Mouse (Mus musculus) limb, embryonic 14.5 days (tissue): ENCODE results near the gene Otulinl. TPM values are rescaled to one million over a fixed set of nuclear protein-coding genes. Genes with fewer than 3 reads are reported as not detected.

Experiments
- ATAC-seq: fragments of 200-750 bp; cut with Nextera tagmentation; 2 replicates; pipeline ENCODE4 v1.8.0; 2017; ENCODE audit warnings: low read depth, moderate number of reproducible peaks, moderate TSS enrichment; ENCODE audit not compliant: low FRiP score
- DNase-seq: peaks from one replicate; pipeline ENCODE4 v3.0.0-alpha.2; 2015; ENCODE audit warnings: low spot score
- H3K27ac ChIP-seq: fragments of 300-500 bp; sonication (generic); replicated peaks from 2 replicates; pipeline ENCODE4 v1.5.1; 2014; ENCODE audit warnings: low read depth, mild to moderate bottlenecking, low read length, moderate library complexity, mixed read lengths
- H3K27me3 ChIP-seq: fragments of 300-500 bp; sonication (generic); 2 replicates; pipeline ENCODE4 v1.6.1; 2014; ENCODE audit warnings: low read length, mixed read lengths; ENCODE audit not compliant: control insufficient read depth, insufficient read depth
- H3K36me3 ChIP-seq: fragments of 300-500 bp; sonication (generic); 2 replicates; pipeline ENCODE4 v1.6.1; 2014; ENCODE audit warnings: mild to moderate bottlenecking, low read length, moderate library complexity, mixed read lengths; ENCODE audit not compliant: control insufficient read depth, insufficient read depth
- H3K4me1 ChIP-seq: fragments of 300-500 bp; sonication (generic); 2 replicates; pipeline ENCODE4 v1.6.1; 2014; ENCODE audit warnings: antibody characterized with exemption, low read length, mixed read lengths; ENCODE audit not compliant: control insufficient read depth, insufficient read depth
- H3K4me2 ChIP-seq: fragments of 300-500 bp; sonication (generic); replicated peaks from 2 replicates; pipeline ENCODE4 v1.6.1; 2014; ENCODE audit warnings: low read depth, mild to moderate bottlenecking, low read length, moderate library complexity; ENCODE audit not compliant: severe bottlenecking
- H3K4me3 ChIP-seq: fragments of 300-500 bp; sonication (generic); replicated peaks from 2 replicates; pipeline ENCODE4 v1.5.1; 2014; ENCODE audit warnings: low read length
- H3K9ac ChIP-seq: fragments of 300-500 bp; sonication (generic); 2 replicates; pipeline ENCODE4 v1.6.1; 2014; ENCODE audit warnings: mild to moderate bottlenecking, low read depth, low read length, moderate library complexity; ENCODE audit not compliant: severe bottlenecking
- H3K9me3 ChIP-seq: fragments of 300-500 bp; sonication (generic); 2 replicates; pipeline ENCODE4 v1.6.1; 2016; ENCODE audit warnings: low read length; ENCODE audit not compliant: control insufficient read depth
- POLR2A ChIP-seq: fragments of 200-500 bp; IDR thresholded peaks from 2 replicates; pipeline ENCODE4 v1.8.0; 2012; ENCODE audit warnings: inconsistent platforms, mild to moderate bottlenecking, moderate library complexity, borderline replicate concordance; ENCODE audit not compliant: insufficient read depth, insufficient read length; ENCODE audit errors: extremely low read depth
- WGBS: fragments of 180-500 bp; shearing (Covaris S2); extraction: QIAGEN DNeasy Blood & Tissue Kit; methylation state at CpG from one replicate; pipeline ENCODE4 v1.1.7; 2014; 5-methylcytosine and 5-hydroxymethylcytosine counted together
- polyA plus RNA-seq, 2 experiments: library from polyadenylated mRNA; depleted of rRNA in 1 of 2; stranded (reverse) in 1 of 2; unstranded in 1 of 2; fragments of >200 nt; fragmentation: Nextera tagmentation in 1 of 2; extraction: Ambion mirVana in 1 of 2; gene quantifications; 2 replicates each; pipeline versions ENCODE4 v1.2.1 to v1.2.3; 2012 to 2014

Gene Otulinl
- polyA plus RNA-seq, 2 experiments: 9.6 to 20.6 TPM

GRCm38 (mm10) chr15:27678511-27678910, 2.9 kb downstream of the Otulinl start:
- no peak for TF ChIP-seq POLR2A
- H3K4me2 ChIP-seq: no peak overlapping the region
- no peak for DNase-seq
- H3K9me3 ChIP-seq: no peaks in the 10 kb centered on the region
- no peak overlapping the region for H3K4me3 ChIP-seq
- ATAC-seq: no peak
- H3K27ac ChIP-seq: no peak overlapping the region
- no peaks in the 10 kb centered on the region for H3K27me3 ChIP-seq
- WGBS: 78% methylated on average over 9 of the region's 9 CpGs
- H3K9ac ChIP-seq: no peak overlapping the region
- H3K4me1 ChIP-seq: peaks cover 10% of the 10 kb centered on the region
- no peaks in the 10 kb centered on the region for H3K36me3 ChIP-seq

GRCm38 (mm10) chr15:27677801-27678200, 3.6 kb downstream of the Otulinl start:
- Histone ChIP-seq H3K9ac (no peak overlapping the region), H3K36me3 (no peaks in the 10 kb centered on the region), H3K4me2 (no peak overlapping the region), H3K4me1 (peaks cover 10% of the 10 kb centered on the region), H3K4me3 (no peak overlapping the region), H3K9me3 (no peaks in the 10 kb centered on the region), H3K27ac (no peak overlapping the region), H3K27me3 (no peaks in the 10 kb centered on the region)
- 91% methylated on average over 6 of the region's 6 CpGs for WGBS
- DNase-seq (no peak), ATAC-seq (no peak)
- TF ChIP-seq POLR2A: no peak

GRCm38 (mm10) chr15:27676211-27676610, 5.2 kb downstream of the Otulinl start:
- H3K36me3 ChIP-seq: no peaks in the 10 kb centered on the region
- H3K27me3 ChIP-seq: no peaks in the 10 kb centered on the region
- no peak overlapping the region for H3K9ac ChIP-seq
- H3K9me3 ChIP-seq: no peaks in the 10 kb centered on the region
- TF ChIP-seq POLR2A: no peak
- ATAC-seq (no peak), DNase-seq (no peak)
- no peak overlapping the region for H3K4me2 ChIP-seq
- H3K4me3 ChIP-seq: no peak overlapping the region
- H3K27ac ChIP-seq: no peak overlapping the region
- H3K4me1 ChIP-seq: peaks cover 5% of the 10 kb centered on the region
- 56% methylated on average over 9 of the region's 9 CpGs for WGBS

GRCm38 (mm10) chr15:27675122-27675521, 6.3 kb downstream of the Otulinl start:
- Histone ChIP-seq H3K27me3 (no peaks in the 10 kb centered on the region), H3K36me3 (no peaks in the 10 kb centered on the region), H3K27ac (no peak overlapping the region), H3K4me1 (no peaks in the 10 kb centered on the region), H3K9ac (no peak overlapping the region), H3K4me3 (no peak overlapping the region), H3K9me3 (no peaks in the 10 kb centered on the region), H3K4me2 (no peak overlapping the region)
- DNase-seq (no peak), ATAC-seq (no peak)
- 88% methylated on average over 7 of the region's 7 CpGs for WGBS
- TF ChIP-seq POLR2A: no peak

GRCm38 (mm10) chr15:27674041-27674440, 7.3 kb downstream of the Otulinl start:
- 83% methylated on average over 6 of the region's 6 CpGs for WGBS
- no peaks in the 10 kb centered on the region for H3K4me1 ChIP-seq
- ATAC-seq: no peak

GRCm38 (mm10) chr15:27673151-27673550, 8.2 kb downstream of the Otulinl start:
- no peaks in the 10 kb centered on the region for H3K36me3 ChIP-seq
- H3K4me2 ChIP-seq: no peak overlapping the region
- H3K9me3 ChIP-seq: no peaks in the 10 kb centered on the region
- 96% methylated on average over 6 of the region's 6 CpGs for WGBS
- TF ChIP-seq POLR2A: no peak
- H3K4me3 ChIP-seq: no peak overlapping the region
- ATAC-seq (no peak), DNase-seq (no peak)
- H3K9ac ChIP-seq: no peak overlapping the region
- H3K27me3 ChIP-seq: no peaks in the 10 kb centered on the region
- H3K4me1 ChIP-seq: no peaks in the 10 kb centered on the region
- H3K27ac ChIP-seq: no peak overlapping the region

More at GRCm38 (mm10) chr15:27674041-27674440, 7.3 kb downstream of the Otulinl start:
- no peak for TF ChIP-seq POLR2A
- no peaks in the 10 kb centered on the region for H3K9me3 ChIP-seq
- no peak overlapping the region for H3K4me3 ChIP-seq
- H3K4me2 ChIP-seq: no peak overlapping the region
- no peak for DNase-seq
- H3K27ac ChIP-seq: no peak overlapping the region
- H3K36me3 ChIP-seq: no peaks in the 10 kb centered on the region
- H3K27me3 ChIP-seq: no peaks in the 10 kb centered on the region
- H3K9ac ChIP-seq: no peak overlapping the region
